Mouse (Mus musculus) forebrain, embryonic 16.5 days (tissue): ENCODE results near the gene Nr2e3. TPM values are rescaled to one million over a fixed set of nuclear protein-coding genes. Genes with fewer than 3 reads are reported as not detected.

ENCODE experiments used
- ATAC-seq: fragments of 200-750 bp; cut with Nextera tagmentation; 2 replicates; pipeline ENCODE4 v1.8.0; 2017; ENCODE audit warnings: mild to moderate bottlenecking, moderate library complexity
- H3K27ac ChIP-seq: fragments of 300-500 bp; sonication (generic); 2 replicates; pipeline ENCODE4 v1.5.1; 2014; ENCODE audit warnings: low read length, control low read depth
- H3K27me3 ChIP-seq: fragments of 300-500 bp; sonication (generic); replicated peaks from 2 replicates; pipeline ENCODE4 v1.6.1; 2014; ENCODE audit warnings: low read length; ENCODE audit not compliant: control insufficient read depth, insufficient read depth
- H3K36me3 ChIP-seq: fragments of 300-500 bp; sonication (generic); 2 replicates; pipeline ENCODE4 v1.6.1; 2014; ENCODE audit not compliant: control insufficient read depth, insufficient read depth
- H3K4me1 ChIP-seq: fragments of 300-500 bp; sonication (generic); replicated peaks from 2 replicates; pipeline ENCODE4 v1.6.1; 2014; ENCODE audit warnings: low read length; ENCODE audit not compliant: control insufficient read depth, insufficient read depth
- H3K4me2 ChIP-seq: fragments of 300-500 bp; sonication (generic); 2 replicates; pipeline ENCODE4 v1.6.1; 2014; ENCODE audit warnings: mild to moderate bottlenecking, low read length, control low read depth
- H3K4me3 ChIP-seq: fragments of 300-500 bp; sonication (generic); replicated peaks from 2 replicates; pipeline ENCODE4 v1.5.1; 2014; ENCODE audit warnings: mild to moderate bottlenecking, low read length, control low read depth
- H3K9ac ChIP-seq: fragments of 300-500 bp; sonication (generic); replicated peaks from 2 replicates; pipeline ENCODE4 v1.6.1; 2014; ENCODE audit warnings: low read depth, low read length, control low read depth
- H3K9me3 ChIP-seq: fragments of 300-500 bp; sonication (generic); 2 replicates; pipeline ENCODE4 v1.6.1; 2016; ENCODE audit warnings: low read length; ENCODE audit not compliant: control insufficient read depth
- WGBS: fragments of 180-500 bp; shearing (Covaris S2); extraction: QIAGEN DNeasy Blood & Tissue Kit; methylation state at CpG from one replicate; pipeline ENCODE4 v1.1.7; 2014; 5-methylcytosine and 5-hydroxymethylcytosine counted together
- polyA plus RNA-seq: library from polyadenylated mRNA; unstranded; fragments of >200 nt; fragmentation: Nextera tagmentation; extraction: Ambion mirVana; gene quantifications from 2 replicates; pipeline ENCODE4 v1.2.1, GENCODE M21; 2015

Gene Nr2e3
- polyA plus RNA-seq, 1 experiment from 2014 or later, result not detected

- no peaks in the 10 kb centered on the region for H3K9me3 ChIP-seq
- peaks cover 7% of the 10 kb centered on the region; the same call in 1 of the 2 replicates for H3K36me3 ChIP-seq
- no peaks in the 10 kb centered on the region for H3K27me3 ChIP-seq
- no peaks in the 10 kb centered on the region for H3K4me1 ChIP-seq
- H3K4me2 ChIP-seq, result no peak overlapping the region
- 100% methylated on average over 1 of the region's 1 CpGs for WGBS
- no peak for ATAC-seq
- no peak overlapping the region for H3K4me3 ChIP-seq
- no peak overlapping the region for H3K9ac ChIP-seq
- H3K27ac ChIP-seq, result no peak overlapping the region
These were observed 45.7 kb downstream of the Nr2e3 start for GRCm38 (mm10) chr9:59914761-59915160.

- no peak overlapping the region for H3K27ac ChIP-seq
- 93% methylated on average over 1 of the region's 1 CpGs for WGBS
These were observed 57.1 kb downstream of the Nr2e3 start for GRCm38 (mm10) chr9:59903382-59903781.

More at GRCm38 (mm10) chr9:59903382-59903781, 57.1 kb downstream of the Nr2e3 start:
- Histone ChIP-seq H3K27me3 (no peaks in the 10 kb centered on the region), H3K9me3 (no peaks in the 10 kb centered on the region), H3K9ac (no peak overlapping the region), H3K4me2 (no peak overlapping the region), H3K4me1 (no peaks in the 10 kb centered on the region), H3K36me3 (peaks cover 13% of the 10 kb centered on the region), H3K4me3 (no peak overlapping the region)
- ATAC-seq, result no peak

Other genes starting within 250 kb of the Nr2e3 start
- gene Senp8, start 209.9 kb downstream of the Nr2e3 start, polyA plus RNA-seq, result 10.2 and 11.7 TPM in 2 replicates
- 26.8 and 27.2 TPM in 2 replicates for gene Myo9a, start 209.8 kb downstream of the Nr2e3 start, polyA plus RNA-seq